Mouse (Mus musculus): ENCODE results near the gene Morn5. TPM values are rescaled to one million over a fixed set of nuclear protein-coding genes. Genes with fewer than 3 reads are reported as not detected.
A peak's percentile ranks its signal among the peaks of the same experiment; 100 is the strongest.

The Morn5 gene
- polyA plus RNA-seq, 1 experiment from 2014 or later: 0.62 TPM

- no peak for ATAC-seq (replicated peaks; ENCODE audit: low FRiP score, low read depth)
- Histone ChIP-seq H3K4me1 (replicated peaks; ENCODE audit: insufficient read depth, low read length) (0 out of 2 replicates have a peak, but pooled peaks cover 6% of the 10 kb centered on the region), H3K4me3 (replicated peaks; ENCODE audit: low read depth, low read length) (no peak overlapping the region), H3K9me3 (replicated peaks; ENCODE audit: low read length) (no peaks in the 10 kb centered on the region), H3K4me2 (ENCODE audit: low read length) (no peak overlapping the region), H3K27me3 (ENCODE audit: insufficient read depth, low read length) (no peaks in the 10 kb centered on the region), H3K36me3 (ENCODE audit: insufficient read depth, low read length) (peaks cover 21% of the 10 kb centered on the region), H3K9ac (ENCODE audit: low read depth, low read length) (no peak overlapping the region), H3K27ac (no peak overlapping the region)
- DNase-seq (ENCODE audit: low spot score): no peak
- 77% methylated on average over 7 of the region's 7 CpGs for WGBS
- no peak for TF ChIP-seq CTCF (IDR thresholded peaks at IDR 0.05; ENCODE audit: low read depth)
These were observed 14.4 kb upstream of the Morn5 start for GRCm38 (mm10) chr2:36034898-36035297.

DNA sequence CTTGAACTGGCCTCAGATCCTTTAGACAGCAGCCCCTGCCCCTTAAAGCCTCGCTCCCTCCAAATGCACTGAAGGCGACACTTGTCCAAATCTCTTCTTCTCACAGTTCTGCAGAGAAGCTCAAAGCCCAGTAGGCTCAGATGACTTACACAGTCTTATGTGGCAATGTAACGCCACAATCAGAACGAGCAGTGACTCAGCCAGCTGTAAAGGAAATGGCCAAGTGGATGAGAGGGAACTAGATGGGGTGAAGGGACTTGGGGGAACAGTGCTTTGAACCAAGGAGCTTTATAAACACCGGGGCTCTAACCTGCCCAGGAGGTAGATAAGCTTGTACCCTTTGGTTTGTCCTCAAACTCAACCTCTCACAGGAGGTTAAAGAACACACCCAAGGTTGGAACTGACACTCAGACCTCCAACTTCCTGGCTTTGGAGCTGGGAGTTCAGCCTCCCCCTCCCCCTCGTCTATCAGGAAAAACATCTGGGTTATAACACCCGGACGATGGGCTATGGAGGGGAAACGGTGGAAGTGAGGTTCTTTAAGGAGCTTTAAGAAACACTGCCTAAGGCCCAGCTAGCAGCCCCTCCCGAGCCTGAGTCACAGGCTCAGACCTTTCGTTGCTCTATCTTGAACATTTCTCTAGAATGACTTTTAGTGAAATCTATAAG is 13.7 kb upstream of the Morn5 start:
- Histone ChIP-seq H3K9me3 (replicated peaks; ENCODE audit: low read length) (no peaks in the 10 kb centered on the region), H3K4me2 (ENCODE audit: low read length) (no peak overlapping the region), H3K27ac (peak overlapping the region; percentile 73; the same call in 1 of the 2 replicates), H3K27me3 (ENCODE audit: insufficient read depth, low read length) (no peaks in the 10 kb centered on the region), H3K4me3 (replicated peaks; ENCODE audit: low read depth, low read length) (no peak overlapping the region), H3K4me1 (replicated peaks; ENCODE audit: insufficient read depth, low read length) (0 out of 2 replicates have a peak, but pooled peaks cover 6% of the 10 kb centered on the region), H3K36me3 (ENCODE audit: insufficient read depth, low read length) (peaks cover 26% of the 10 kb centered on the region), H3K9ac (ENCODE audit: low read depth, low read length) (no peak overlapping the region)
- ATAC-seq (replicated peaks; ENCODE audit: low FRiP score, low read depth) (no peak), DNase-seq (ENCODE audit: low spot score) (peak; percentile 79)
- TF ChIP-seq CTCF (IDR thresholded peaks at IDR 0.05; ENCODE audit: low read depth): no peak
- WGBS: 42% methylated on average over 11 of the region's 11 CpGs

GRCm38 (mm10) chr2:36039297-36039985 is 9.8 kb upstream of the Morn5 start:
- no peak for ATAC-seq (replicated peaks; ENCODE audit: low FRiP score, low read depth)
- Histone ChIP-seq H3K9ac (ENCODE audit: low read depth, low read length) (no peak overlapping the region; the same call in 1 of the 2 replicates), H3K27me3 (ENCODE audit: insufficient read depth, low read length) (no peaks in the 10 kb centered on the region), H3K4me1 (replicated peaks; ENCODE audit: insufficient read depth, low read length) (0 out of 2 replicates have a peak, but pooled peaks cover 6% of the 10 kb centered on the region), H3K9me3 (replicated peaks; ENCODE audit: low read length) (no peaks in the 10 kb centered on the region), H3K27ac (no peak overlapping the region), H3K4me3 (replicated peaks; ENCODE audit: low read depth, low read length) (no peak overlapping the region), H3K4me2 (ENCODE audit: low read length) (no peak overlapping the region), H3K36me3 (ENCODE audit: insufficient read depth, low read length) (peaks cover 26% of the 10 kb centered on the region)
- no peak for TF ChIP-seq CTCF (IDR thresholded peaks at IDR 0.05; ENCODE audit: low read depth)
- DNase-seq (ENCODE audit: low spot score): no peak
- WGBS: 77% methylated on average over 7 of the region's 7 CpGs

- ATAC-seq (replicated peaks; ENCODE audit: low FRiP score, low read depth) (no peak), DNase-seq (ENCODE audit: low spot score) (no peak)
- peaks cover 25% of the 10 kb centered on the region for H3K36me3 ChIP-seq (ENCODE audit: insufficient read depth, low read length)
- no peaks in the 10 kb centered on the region for H3K27me3 ChIP-seq (ENCODE audit: insufficient read depth, low read length)
- no peak overlapping the region for H3K27ac ChIP-seq
- H3K9me3 ChIP-seq (replicated peaks; ENCODE audit: low read length): no peaks in the 10 kb centered on the region
- 59% methylated on average over 1 of the region's 1 CpGs for WGBS
- H3K4me1 ChIP-seq (replicated peaks; ENCODE audit: insufficient read depth, low read length): no peaks in the 10 kb centered on the region
- no peak overlapping the region for H3K4me2 ChIP-seq (ENCODE audit: low read length)
- no peak overlapping the region for H3K9ac ChIP-seq (ENCODE audit: low read depth, low read length)
- no peak for TF ChIP-seq CTCF (IDR thresholded peaks at IDR 0.05; ENCODE audit: low read depth)
- no peak overlapping the region for H3K4me3 ChIP-seq (replicated peaks; ENCODE audit: low read depth, low read length)
These were observed 8.4 kb upstream of the Morn5 start for GRCm38 (mm10) chr2:36040872-36041271.

- peaks cover 4% of the 10 kb centered on the region; the same call in 1 of the 2 replicates for H3K4me1 ChIP-seq (replicated peaks; ENCODE audit: insufficient read depth, low read length)
- ATAC-seq (replicated peaks; ENCODE audit: low FRiP score, low read depth): no peak
- no peaks in the 10 kb centered on the region for H3K36me3 ChIP-seq (ENCODE audit: insufficient read depth, low read length)
- no peaks in the 10 kb centered on the region for H3K27me3 ChIP-seq (ENCODE audit: insufficient read depth, low read length)
- 53% methylated on average over 8 of the region's 8 CpGs for WGBS
- peak overlapping the region; percentile 83 for H3K9ac ChIP-seq (ENCODE audit: low read depth, low read length)
- H3K9me3 ChIP-seq (replicated peaks; ENCODE audit: low read length): no peaks in the 10 kb centered on the region
- peak overlapping the region; percentile 58; the same call in 1 of the 2 replicates for H3K27ac ChIP-seq
- H3K4me3 ChIP-seq (replicated peaks; ENCODE audit: low read depth, low read length): peak overlapping the region; percentile 68
- TF ChIP-seq CTCF (IDR thresholded peaks at IDR 0.05; ENCODE audit: low read depth): no peak
- peak overlapping the region; percentile 79 for H3K4me2 ChIP-seq (ENCODE audit: low read length)
- no peak for DNase-seq (ENCODE audit: low spot score)
These were observed 1.1 kb upstream of the Morn5 start for GRCm38 (mm10) chr2:36048164-36048563.

- no peak for TF ChIP-seq CTCF (IDR thresholded peaks at IDR 0.05; ENCODE audit: low read depth)
- H3K9me3 ChIP-seq (replicated peaks; ENCODE audit: low read length): no peaks in the 10 kb centered on the region
- peaks cover 4% of the 10 kb centered on the region; the same call in 1 of the 2 replicates for H3K4me1 ChIP-seq (replicated peaks; ENCODE audit: insufficient read depth, low read length)
- 44% methylated on average over 10 of the region's 10 CpGs for WGBS
- no peaks in the 10 kb centered on the region for H3K27me3 ChIP-seq (ENCODE audit: insufficient read depth, low read length)
- H3K36me3 ChIP-seq (ENCODE audit: insufficient read depth, low read length): no peaks in the 10 kb centered on the region
- H3K4me2 ChIP-seq (ENCODE audit: low read length): peak overlapping the region; percentile 79
- peak overlapping the region; percentile 68 for H3K4me3 ChIP-seq (replicated peaks; ENCODE audit: low read depth, low read length)
- no peak overlapping the region for H3K27ac ChIP-seq
- 0 out of 2 replicates have a peak, but pooled peaks have one; percentile 5 for ATAC-seq (replicated peaks; ENCODE audit: low FRiP score, low read depth)
- no peak overlapping the region for H3K9ac ChIP-seq (ENCODE audit: low read depth, low read length)
- DNase-seq (ENCODE audit: low spot score): no peak
These were observed 303 bp downstream of the Morn5 start for GRCm38 (mm10) chr2:36049567-36049954.
